Mouse (Mus musculus): ENCODE measurements around the gene Sash1. TPM values are rescaled to one million over a fixed set of nuclear protein-coding genes. Genes with fewer than 3 reads are reported as not detected.
"Not testable (repeated sequence)": the region's sequence is repeated elsewhere in the genome, so short reads cannot be mapped to it uniquely, and the experiment has no call there.

Sash1 gene
- polyA plus RNA-seq, 1 experiment: 4.8 TPM

- Histone ChIP-seq H3K36me3 (ENCODE audit: control insufficient read depth, insufficient read depth, low read length) (no peaks in the 10 kb centered on the region), H3K27me3 (ENCODE audit: control insufficient read depth, insufficient read depth, low read length) (no peaks in the 10 kb centered on the region), H3K27ac (ENCODE audit: control insufficient read depth, insufficient read depth, low read length) (no peak overlapping the region), H3K4me1 (replicated peaks; ENCODE audit: control insufficient read depth, insufficient read depth, low read length) (no peaks in the 10 kb centered on the region), H3K4me3 (ENCODE audit: control insufficient read depth, insufficient read depth, low read length) (no peak overlapping the region)
- DNase-seq: no peak
- TF ChIP-seq CTCF (IDR thresholded peaks at IDR 0.05; ENCODE audit: borderline replicate concordance, control insufficient read depth, extremely low read depth, insufficient read depth, low read length, poor library complexity) (no peak), POLR2A (IDR thresholded peaks at IDR 0.05; ENCODE audit: control insufficient read depth, extremely low read depth, insufficient read depth, low read length, poor library complexity) (no peak)
- WGBS: 91% methylated on average over 5 of the region's 5 CpGs
Observed at GRCm38 (mm10) chr10:8717171-8717570, 168.7 kb downstream of the Sash1 start.

- Histone ChIP-seq H3K4me3 (ENCODE audit: control insufficient read depth, insufficient read depth, low read length) (no peak overlapping the region), H3K27ac (ENCODE audit: control insufficient read depth, insufficient read depth, low read length) (no peak overlapping the region), H3K36me3 (ENCODE audit: control insufficient read depth, insufficient read depth, low read length) (no peaks in the 10 kb centered on the region), H3K4me1 (replicated peaks; ENCODE audit: control insufficient read depth, insufficient read depth, low read length) (no peaks in the 10 kb centered on the region), H3K27me3 (ENCODE audit: control insufficient read depth, insufficient read depth, low read length) (no peaks in the 10 kb centered on the region)
- WGBS: 16% methylated on average over 12 of the region's 12 CpGs
- TF ChIP-seq POLR2A (IDR thresholded peaks at IDR 0.05; ENCODE audit: control insufficient read depth, extremely low read depth, insufficient read depth, low read length, poor library complexity) (no peak), CTCF (IDR thresholded peaks at IDR 0.05; ENCODE audit: borderline replicate concordance, control insufficient read depth, extremely low read depth, insufficient read depth, low read length, poor library complexity) (peak; percentile 97)
- DNase-seq: peak; percentile 62
Observed at GRCm38 (mm10) chr10:8715679-8716284, 170.1 kb downstream of the Sash1 start.

DNA sequence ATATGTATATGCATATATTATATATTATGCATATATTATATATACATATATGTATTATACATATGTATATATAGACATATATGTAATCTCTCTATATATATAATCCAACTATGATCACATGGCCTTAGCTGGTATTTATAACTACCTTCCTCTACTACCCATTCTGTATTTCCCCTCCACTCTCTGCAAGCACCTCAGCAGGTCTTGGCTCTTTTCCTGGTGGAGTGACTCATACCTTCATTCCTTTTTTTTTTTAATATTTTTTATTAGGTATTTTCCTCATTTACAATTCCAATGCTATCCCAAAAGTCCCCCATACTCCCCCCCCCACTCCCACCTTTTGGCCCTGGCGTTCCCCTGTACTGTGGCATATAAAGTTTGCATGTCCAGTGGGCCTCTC, 189.2 kb downstream of the Sash1 start:
- not testable (repeated sequence) for H3K4me1 ChIP-seq (replicated peaks; ENCODE audit: control insufficient read depth, insufficient read depth, low read length); H3K4me3 ChIP-seq (ENCODE audit: control insufficient read depth, insufficient read depth, low read length); H3K27ac ChIP-seq (ENCODE audit: control insufficient read depth, insufficient read depth, low read length); H3K27me3 ChIP-seq (ENCODE audit: control insufficient read depth, insufficient read depth, low read length); H3K36me3 ChIP-seq (ENCODE audit: control insufficient read depth, insufficient read depth, low read length); DNase-seq
- 100% methylated on average over 1 of the region's 1 CpGs for WGBS

DNA sequence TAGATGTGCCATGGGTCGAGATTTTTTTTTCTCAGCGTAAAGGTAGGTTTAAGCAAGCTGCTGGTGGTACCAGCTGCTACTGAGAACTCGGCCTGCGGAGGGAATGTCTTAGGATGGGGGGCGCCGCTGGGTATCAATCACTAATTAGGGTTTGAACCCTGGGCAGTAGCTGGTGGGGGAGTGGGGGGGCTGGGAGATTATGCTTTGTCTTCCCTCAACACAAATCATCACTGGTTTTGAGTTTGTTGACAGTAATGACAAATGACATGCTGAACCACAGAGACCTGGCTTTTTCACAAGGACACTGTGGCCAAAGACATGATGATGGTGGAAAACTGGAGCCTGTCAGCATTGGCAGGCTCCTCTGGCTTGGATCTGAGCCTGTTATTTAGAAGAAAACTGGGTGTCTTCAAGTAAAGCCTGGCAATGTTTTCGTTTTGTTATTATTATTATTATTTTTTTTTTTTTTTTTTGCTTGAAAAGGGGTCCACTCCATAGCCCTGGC, 191.8 kb downstream of the Sash1 start:
- Histone ChIP-seq H3K4me1 (replicated peaks; ENCODE audit: control insufficient read depth, insufficient read depth, low read length) (no peaks in the 10 kb centered on the region), H3K27me3 (ENCODE audit: control insufficient read depth, insufficient read depth, low read length) (no peaks in the 10 kb centered on the region), H3K36me3 (ENCODE audit: control insufficient read depth, insufficient read depth, low read length) (no peaks in the 10 kb centered on the region), H3K4me3 (ENCODE audit: control insufficient read depth, insufficient read depth, low read length) (no peak overlapping the region), H3K27ac (ENCODE audit: control insufficient read depth, insufficient read depth, low read length) (no peak overlapping the region)
- no peak for DNase-seq
- TF ChIP-seq POLR2A (IDR thresholded peaks at IDR 0.05; ENCODE audit: control insufficient read depth, extremely low read depth, insufficient read depth, low read length, poor library complexity) (no peak), CTCF (IDR thresholded peaks at IDR 0.05; ENCODE audit: borderline replicate concordance, control insufficient read depth, extremely low read depth, insufficient read depth, low read length, poor library complexity) (no peak)
- 92% methylated on average over 7 of the region's 7 CpGs for WGBS

GRCm38 (mm10) chr10:8693561-8693960, 192.3 kb downstream of the Sash1 start:
- 94% methylated on average over 4 of the region's 4 CpGs for WGBS
- no peaks in the 10 kb centered on the region for H3K36me3 ChIP-seq (ENCODE audit: control insufficient read depth, insufficient read depth, low read length)
- TF ChIP-seq CTCF (IDR thresholded peaks at IDR 0.05; ENCODE audit: borderline replicate concordance, control insufficient read depth, extremely low read depth, insufficient read depth, low read length, poor library complexity) (no peak), POLR2A (IDR thresholded peaks at IDR 0.05; ENCODE audit: control insufficient read depth, extremely low read depth, insufficient read depth, low read length, poor library complexity) (no peak)
- no peaks in the 10 kb centered on the region for H3K4me1 ChIP-seq (replicated peaks; ENCODE audit: control insufficient read depth, insufficient read depth, low read length)
- H3K4me3 ChIP-seq (ENCODE audit: control insufficient read depth, insufficient read depth, low read length): no peak overlapping the region
- H3K27me3 ChIP-seq (ENCODE audit: control insufficient read depth, insufficient read depth, low read length): no peaks in the 10 kb centered on the region
- no peak for DNase-seq
- H3K27ac ChIP-seq (ENCODE audit: control insufficient read depth, insufficient read depth, low read length): no peak overlapping the region

GRCm38 (mm10) chr10:8692531-8692930, 193.3 kb downstream of the Sash1 start:
- H3K36me3 ChIP-seq (ENCODE audit: control insufficient read depth, insufficient read depth, low read length): no peaks in the 10 kb centered on the region
- no peak for TF ChIP-seq POLR2A (IDR thresholded peaks at IDR 0.05; ENCODE audit: control insufficient read depth, extremely low read depth, insufficient read depth, low read length, poor library complexity)
- no peak for TF ChIP-seq CTCF (IDR thresholded peaks at IDR 0.05; ENCODE audit: borderline replicate concordance, control insufficient read depth, extremely low read depth, insufficient read depth, low read length, poor library complexity)
- WGBS: 93% methylated on average over 2 of the region's 2 CpGs
- no peak for DNase-seq
- H3K4me1 ChIP-seq (replicated peaks; ENCODE audit: control insufficient read depth, insufficient read depth, low read length): no peaks in the 10 kb centered on the region
- no peaks in the 10 kb centered on the region for H3K27me3 ChIP-seq (ENCODE audit: control insufficient read depth, insufficient read depth, low read length)
- H3K4me3 ChIP-seq (ENCODE audit: control insufficient read depth, insufficient read depth, low read length): no peak overlapping the region
- H3K27ac ChIP-seq (ENCODE audit: control insufficient read depth, insufficient read depth, low read length): no peak overlapping the region

DNA sequence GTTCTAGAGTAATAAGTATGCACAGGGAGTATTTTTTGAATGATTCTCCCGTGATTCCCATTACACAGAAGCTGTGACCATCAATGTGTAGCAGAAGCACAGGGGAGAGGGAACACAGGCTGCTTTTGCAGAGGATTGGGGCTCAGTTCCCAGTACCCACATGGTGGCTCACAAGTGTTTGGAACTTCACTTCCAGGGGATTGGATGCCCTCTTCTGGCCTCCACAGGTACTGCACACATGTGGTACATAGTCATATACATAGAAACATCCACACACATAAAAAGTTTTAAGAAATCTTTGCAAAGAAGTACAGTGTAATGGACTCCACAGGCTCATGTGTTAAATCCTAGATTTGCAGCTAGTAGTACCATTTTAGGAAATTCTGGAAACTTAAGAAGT, 199.7 kb downstream of the Sash1 start:
- WGBS: 97% methylated on average over 1 of the region's 1 CpGs
- Histone ChIP-seq H3K4me1 (replicated peaks; ENCODE audit: control insufficient read depth, insufficient read depth, low read length) (no peaks in the 10 kb centered on the region), H3K27ac (ENCODE audit: control insufficient read depth, insufficient read depth, low read length) (no peak overlapping the region), H3K27me3 (ENCODE audit: control insufficient read depth, insufficient read depth, low read length) (no peaks in the 10 kb centered on the region), H3K36me3 (ENCODE audit: control insufficient read depth, insufficient read depth, low read length) (no peaks in the 10 kb centered on the region), H3K4me3 (ENCODE audit: control insufficient read depth, insufficient read depth, low read length) (no peak overlapping the region)
- DNase-seq: no peak
- TF ChIP-seq POLR2A (IDR thresholded peaks at IDR 0.05; ENCODE audit: control insufficient read depth, extremely low read depth, insufficient read depth, low read length, poor library complexity): no peak
- TF ChIP-seq CTCF (IDR thresholded peaks at IDR 0.05; ENCODE audit: borderline replicate concordance, control insufficient read depth, extremely low read depth, insufficient read depth, low read length, poor library complexity): no peak
